Mouse (Mus musculus) lung, adult 18-20 months (tissue): ENCODE measurements at regions not wholly inside any gene's neighbourhood (a gene's known extent, or its start where the extent isn't known, plus 50 kb on each side); places are given as distances from the start of the nearest gene placed in this dataset.

Experiments used
- DNase-seq, 2 experiments: peaks; one replicate each; pipeline ENCODE4 v3.0.0; 2022; ENCODE audit warnings: mixed read lengths in 2 of 2

DNA sequence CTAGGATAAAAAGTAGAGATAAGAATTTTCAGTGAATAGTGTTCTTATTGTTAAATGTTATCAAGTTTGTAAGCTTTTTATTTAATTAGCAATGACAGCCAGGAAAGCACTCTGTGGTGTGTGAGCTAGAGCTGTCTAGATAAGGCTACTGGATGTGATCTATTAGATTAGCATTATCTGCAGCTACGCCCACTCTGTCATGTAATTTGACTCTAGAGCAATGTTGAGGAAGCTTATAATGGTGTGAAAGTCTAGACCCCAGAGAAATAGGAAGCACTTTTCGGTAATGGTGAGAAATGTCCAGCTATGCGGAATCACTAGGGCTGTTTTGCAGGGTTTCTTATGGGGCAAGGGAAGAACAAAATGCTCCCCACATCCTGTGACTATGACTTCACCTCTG lies 410.2 kb downstream of the Gm9195 start:
- DNase-seq, result no peak

DNA sequence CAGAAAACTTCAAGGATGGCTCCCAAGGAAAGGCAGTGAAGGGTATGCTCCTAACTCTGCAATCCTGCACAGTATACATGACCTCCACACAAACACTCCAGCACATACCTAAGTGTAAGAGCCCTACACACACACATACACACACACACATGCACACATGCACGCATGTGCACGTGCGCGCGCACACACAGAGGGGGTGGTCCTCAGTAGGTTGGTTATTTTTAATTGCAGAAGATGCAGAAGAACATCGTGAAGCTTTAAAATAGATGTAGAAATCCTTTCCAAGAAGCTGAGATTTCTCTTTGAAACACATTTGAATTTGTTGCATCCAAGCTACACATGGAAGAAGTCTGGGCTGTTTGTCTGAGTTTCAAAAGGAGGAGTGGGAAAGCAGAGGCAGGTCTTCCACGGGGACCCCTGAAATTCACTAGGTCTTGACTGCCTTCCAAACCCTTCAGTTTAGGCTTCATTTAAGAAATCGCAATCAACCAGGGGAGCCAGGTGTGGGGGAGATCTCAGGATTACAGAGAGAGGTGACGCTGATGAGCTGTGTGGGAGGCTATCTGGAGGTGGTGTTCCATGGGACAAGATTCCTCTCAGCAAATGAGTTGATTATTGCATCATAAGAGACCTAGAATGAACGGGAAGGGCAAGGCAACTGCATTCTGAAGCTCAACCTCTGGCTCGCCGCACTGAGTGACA lies 427.4 kb downstream of the Gm9195 start:
- no peak for DNase-seq

DNA sequence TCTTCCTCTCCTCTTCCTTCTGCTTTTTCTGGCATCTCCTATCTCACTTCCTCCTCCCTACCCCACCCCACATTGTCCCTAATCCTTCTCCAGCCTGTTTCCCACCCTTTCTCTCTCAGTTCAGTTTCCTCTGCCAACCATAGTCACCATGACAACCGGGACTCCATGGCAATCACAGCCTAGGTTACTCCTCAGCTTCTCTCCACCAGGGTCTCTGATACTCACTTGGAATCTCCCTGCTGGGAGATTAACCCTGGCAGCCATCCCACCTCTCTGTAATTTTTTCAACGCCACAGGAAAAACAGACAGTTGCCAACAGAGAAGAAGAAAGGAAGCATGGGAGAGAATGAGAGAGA lies 448.8 kb downstream of the Gm9195 start:
- no peak for DNase-seq

DNA sequence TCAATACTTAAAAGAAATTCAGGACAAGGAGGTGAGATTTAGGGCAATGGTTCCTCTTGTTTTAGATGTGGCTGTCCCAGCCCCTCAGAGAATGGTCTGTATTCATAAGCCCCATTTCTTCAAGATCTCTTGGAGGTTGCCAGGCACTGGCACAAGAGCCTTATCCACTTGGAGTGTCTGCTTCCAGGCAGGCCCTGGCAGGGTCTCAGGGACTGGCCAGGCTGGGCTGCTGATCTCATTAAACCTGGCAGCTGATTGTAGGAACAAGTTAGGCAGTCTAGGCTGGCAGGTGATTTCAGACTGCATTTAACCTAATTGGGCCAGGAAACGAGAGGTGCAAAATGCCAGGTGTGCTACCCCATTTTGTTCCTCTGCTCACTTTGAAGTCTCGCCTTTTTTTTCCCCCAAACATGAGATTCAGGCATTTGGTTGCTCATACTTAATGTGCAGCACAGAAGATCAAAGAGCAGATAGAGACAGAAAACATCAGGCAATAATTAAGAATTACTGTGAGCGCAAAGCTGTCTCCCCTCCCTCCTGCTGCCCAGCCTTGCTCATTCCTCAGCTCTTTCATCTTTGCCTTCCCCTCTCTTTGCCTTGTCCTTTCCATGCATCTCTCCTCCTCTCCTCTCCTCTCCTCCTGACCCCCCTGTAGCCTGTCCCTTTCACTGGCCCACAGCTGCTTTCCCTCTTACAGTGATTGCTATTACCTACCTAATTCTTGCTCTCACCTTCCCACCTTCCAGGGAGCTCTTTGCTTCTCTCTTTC lies 449.3 kb downstream of the Gm9195 start:
- no peak for DNase-seq

DNA sequence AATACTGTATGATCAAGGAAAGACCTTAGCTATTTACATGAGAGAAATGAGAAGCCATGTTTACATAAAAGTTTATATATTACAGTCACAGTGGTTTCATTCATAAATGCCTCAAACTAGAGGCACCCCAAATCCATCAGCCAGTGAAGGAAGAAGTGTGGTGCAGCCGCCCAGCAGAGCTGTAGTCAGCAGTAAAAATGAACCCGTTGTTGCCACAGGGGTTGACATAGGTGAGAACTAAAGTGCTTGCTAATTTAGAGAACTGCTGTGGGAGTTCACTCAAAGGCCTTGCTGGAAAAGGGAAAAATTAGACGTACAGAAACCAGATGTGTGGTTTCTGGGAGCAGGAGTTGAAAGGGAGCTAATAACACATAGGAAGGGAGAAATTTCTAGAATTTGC lies 461.2 kb downstream of the Gm9195 start:
- no peak for DNase-seq

DNA sequence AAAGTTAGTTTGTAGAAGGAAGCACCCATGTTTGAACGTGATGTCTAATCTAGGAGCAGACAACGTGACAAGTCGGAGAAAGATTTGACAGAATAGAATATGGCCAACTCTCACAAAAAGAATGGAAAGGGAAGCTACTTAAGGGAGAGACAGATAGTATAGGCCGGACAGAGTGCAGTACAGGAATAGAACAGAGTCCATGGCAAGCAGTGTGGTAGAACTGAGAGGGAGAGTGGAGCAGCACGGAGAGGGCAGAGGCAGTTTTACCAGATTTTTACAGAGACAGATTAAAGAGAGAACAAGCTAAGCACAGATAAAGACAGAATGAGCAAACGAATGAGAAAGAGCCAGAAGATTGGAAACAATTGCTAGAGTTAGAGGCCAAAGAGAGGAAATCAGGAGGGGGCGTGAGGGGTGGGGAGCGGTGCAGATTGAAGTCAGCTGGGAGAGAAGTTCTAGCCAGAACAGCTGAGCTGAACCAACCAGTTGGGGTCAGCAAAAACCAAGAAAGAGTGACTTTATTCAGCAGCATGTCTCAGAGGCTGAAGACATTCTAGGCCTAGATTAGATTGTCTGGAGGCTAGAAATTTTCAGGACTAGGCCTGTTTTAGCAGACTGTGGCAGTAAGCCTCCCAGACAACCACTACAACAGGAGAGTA lies 464.1 kb downstream of the Gm9195 start:
- DNase-seq, result peak in 1 of 2 experiments; percentile 2

DNA sequence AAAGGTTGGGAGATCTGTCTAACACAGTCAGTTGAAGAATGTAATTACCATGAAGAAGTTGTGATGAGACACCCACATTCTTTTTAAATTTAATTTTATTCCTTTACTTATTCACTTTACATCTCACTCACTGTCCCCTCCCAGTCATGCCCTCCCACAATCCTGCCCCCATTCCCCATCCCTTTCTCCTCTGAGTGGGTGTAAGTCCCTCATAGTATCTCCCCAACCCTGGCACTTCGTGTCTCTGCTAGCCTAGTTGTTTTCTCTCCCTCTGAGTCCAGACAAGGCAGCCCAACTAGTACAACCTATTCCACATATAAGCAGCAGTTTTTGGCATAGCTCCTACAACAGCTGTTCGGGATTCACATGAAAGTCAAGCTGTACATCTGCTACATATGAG lies 487.3 kb downstream of the Gm9195 start:
- DNase-seq, result no peak

DNA sequence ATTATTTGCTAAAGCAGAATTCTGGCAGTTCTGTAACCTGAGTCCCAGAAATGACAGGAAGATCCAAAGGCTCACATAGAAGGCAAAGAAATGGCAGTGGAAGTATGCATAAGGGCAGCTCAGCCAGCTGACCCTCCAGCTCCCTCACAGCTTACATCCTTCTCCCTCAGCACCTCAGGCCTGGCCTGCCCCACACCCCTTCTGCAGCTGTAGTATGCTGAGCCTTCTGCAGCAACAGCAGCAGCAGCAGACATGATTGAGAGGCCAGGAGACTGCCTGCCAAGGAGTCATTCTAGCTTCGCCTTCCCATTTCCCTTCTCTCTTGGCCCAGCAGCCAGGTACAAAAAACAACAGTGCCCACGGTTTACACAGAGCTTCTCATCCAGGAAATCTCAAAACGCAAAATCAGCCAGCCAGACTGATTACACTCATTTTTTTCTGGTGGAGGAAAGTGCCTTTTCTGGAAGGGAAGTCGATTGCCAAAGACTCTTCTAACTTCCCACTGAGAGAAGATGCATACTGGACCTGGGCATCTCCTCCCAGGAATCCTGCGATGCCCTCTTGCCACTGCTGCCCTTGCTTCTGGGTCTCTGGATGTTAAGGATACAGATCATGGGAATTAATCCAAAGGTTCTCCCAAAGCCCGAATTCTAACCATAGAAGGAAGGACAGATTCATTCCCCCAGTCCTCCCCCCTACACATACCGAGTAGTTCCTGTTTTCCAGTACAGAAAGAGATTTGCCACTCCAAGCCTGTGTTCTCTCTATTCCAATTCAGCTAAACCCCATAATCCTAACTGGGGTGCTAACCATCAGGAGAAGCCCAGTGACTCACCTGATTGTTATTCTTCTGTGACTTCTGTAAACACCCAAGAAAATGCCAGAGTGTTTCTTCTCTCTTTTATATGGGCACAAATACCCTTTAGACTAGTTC lies 489.2 kb downstream of the Gm9195 start:
- DNase-seq, result no peak

DNA sequence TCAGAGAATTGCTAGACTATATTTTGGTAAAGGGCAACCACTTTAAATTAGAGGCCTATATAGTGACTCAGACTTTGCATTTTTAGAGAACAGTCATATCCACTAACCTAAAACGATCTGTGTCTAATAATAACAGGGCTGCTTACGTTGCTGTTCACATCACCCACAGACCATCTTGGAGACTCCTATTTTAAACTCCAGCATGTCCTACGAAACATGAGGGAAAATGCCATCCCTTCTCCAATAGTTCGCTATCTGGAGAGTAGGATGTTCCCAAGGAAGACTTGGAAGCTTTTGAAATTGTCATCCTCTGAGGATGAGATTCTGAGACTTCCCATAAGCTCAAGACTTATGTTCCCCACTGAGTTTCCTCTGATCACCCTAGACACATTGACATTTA lies 518.6 kb downstream of the Gm9195 start:
- DNase-seq, result no peak

DNA sequence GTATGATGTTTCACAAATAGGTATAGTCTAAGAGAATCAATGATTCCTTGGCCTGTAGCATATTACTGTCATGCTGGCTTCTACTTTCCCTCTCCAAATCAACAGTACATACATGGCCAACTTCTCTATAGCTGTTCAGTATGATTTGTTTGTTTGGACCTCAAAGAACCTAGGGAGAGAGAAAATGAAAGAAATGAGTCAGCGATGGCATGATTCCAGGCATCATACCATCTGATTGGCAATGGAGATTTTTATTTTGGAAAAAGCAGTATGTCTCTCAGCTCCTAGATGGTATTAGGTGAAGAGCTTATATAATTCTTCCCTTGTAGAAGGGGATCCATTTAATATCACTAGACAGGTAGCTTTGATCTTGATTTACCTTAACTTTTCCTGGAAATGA lies 519.1 kb downstream of the Gm9195 start:
- no peak for DNase-seq

DNA sequence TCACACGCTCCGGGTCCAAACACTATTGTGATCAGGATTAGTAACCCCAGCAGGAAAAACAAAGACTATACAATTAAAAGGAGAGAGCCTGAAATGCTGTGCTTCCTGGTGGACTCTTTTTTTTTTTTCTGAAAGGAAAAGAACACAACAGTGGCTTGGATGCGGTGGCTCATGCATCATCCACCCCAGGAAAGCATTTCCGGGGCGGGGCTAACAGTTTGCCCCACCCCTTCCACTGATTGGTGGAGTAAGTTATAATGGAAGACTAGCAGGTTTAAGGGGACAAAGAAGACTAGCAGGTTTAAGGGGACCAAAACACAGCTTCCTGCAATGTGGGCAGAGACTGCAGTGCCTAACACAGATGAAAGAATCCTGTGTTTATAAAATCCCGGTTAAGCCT lies 524.0 kb downstream of the Gm9195 start:
- DNase-seq, result no peak

DNA sequence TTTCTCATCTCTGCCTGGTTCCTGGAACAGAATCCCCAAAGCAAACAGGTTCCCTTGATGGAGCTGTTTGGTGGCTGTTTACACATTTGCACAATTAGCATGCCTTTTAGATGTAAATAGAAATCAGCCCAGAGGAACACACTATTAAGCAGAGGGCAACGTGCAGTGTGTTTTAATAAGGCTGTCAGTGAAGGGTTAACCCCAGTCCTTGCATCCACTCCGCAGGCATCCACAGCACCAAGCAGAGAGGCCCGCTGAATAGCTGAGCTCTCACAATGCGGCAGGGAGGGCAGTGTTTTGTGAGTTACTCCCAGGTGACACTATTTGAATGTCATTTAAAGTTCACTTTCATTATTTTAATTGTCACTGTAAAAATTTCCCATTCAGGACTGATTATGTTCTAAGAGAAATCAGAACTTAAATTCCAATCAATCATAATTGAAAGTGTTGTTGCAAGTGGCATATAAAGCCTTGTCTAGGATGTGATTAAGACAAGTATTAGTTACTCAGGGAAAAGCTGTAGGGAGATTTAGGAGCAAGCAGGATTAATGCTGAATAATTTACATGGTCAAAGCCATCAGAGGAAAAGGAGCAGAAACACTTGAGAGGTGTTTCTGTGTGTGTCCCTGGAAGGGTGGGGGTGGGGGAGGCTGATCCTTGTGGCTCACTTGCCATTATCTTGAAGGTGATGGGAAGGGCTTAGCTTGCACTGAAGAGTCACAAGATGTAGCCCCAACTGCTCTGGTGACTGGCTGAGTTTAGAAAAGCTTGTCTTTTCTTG lies 528.1 kb downstream of the Gm9195 start:
- DNase-seq, result no peak

DNA sequence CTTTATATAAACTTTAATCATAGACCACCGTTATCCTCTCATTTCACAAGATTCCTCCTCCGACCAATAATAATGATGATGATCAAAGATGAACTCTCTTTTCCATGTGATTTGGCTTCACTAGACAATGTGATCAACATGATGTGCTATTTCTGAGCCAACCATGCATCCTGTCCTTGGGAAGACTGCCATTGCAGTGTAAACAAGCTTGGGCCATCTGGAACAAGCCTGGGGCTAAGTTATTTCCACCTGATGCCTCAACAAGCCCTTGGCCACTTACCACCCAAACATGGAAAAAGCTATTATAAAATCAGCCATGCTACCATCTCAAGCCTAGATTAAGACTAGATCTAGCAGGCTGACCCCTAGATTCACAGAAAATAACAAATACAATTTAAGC lies 542.9 kb downstream of the Gm9195 start:
- DNase-seq, result no peak

DNA sequence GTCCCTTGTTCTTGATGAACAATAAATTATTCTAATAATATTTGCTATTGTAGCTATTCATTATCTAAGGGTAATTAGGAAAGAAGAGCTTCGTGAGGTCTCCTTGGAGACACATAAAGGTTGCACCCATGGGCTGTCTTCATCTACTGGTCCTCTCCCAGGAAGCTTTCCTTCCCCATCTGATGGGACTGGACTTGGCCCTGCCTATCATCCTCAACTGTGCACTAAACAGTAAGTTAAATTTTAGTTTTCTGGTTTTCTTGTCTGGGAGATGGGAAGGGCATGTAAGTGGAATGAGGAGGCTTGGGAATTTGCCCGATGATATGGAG lies 554.5 kb downstream of the Gm9195 start:
- DNase-seq, result no peak

DNA sequence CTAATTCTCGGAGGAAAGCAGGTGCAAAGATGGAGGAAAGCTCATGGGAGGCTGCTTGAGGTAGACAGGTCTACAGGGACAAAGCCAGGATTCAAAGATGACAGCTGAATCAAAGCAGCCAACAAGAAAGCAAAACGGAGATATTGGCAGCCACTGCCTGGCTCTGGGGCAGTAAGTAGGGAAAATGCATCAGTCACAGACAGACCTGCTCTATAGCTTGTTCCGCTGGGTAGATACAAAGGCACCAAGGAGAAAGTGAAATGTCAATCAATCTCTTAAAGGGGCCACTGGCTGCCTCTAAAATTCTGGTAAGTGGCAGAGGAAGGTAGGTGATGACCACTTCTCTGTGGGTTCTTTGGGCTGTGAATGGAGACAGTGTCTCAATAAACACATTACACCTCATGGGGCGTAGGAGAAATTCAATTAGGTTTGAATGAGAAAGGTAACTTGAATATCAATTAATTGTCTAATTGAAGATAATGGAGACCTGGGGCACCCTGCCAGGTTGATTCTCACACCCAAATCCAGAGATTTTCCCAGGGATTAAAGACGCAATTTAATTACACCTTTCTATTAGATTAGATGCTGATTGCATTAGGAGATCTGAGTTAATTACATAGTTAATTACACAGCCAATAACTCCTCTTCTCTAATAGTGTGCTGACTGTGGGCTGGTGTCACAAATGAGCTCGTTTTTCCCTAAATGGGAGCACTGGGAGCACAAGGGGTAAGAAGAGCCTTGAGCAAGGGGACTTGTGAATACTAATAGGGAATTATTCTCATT lies 555.1 kb downstream of the Gm9195 start:
- no peak for DNase-seq

DNA sequence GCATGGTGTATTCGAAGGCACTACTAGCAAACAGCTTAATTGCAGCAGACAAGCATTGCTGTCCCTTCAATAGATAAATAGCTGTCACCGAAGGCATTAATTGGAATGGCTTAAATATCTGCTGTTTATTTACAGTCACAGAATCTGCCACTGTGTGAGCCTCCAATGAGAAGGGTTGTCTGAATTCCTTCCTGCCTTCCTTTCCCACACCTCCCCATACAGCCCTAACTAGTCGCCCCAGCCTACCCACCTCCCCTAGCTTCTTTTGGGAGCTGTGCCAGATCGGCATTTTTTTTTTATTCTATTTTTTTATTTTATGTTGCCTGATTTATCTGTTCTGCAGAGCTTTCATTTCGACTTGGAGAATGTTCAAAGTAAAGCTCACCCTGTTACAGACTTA lies 575.7 kb downstream of the Gm9195 start:
- no peak for DNase-seq

DNA sequence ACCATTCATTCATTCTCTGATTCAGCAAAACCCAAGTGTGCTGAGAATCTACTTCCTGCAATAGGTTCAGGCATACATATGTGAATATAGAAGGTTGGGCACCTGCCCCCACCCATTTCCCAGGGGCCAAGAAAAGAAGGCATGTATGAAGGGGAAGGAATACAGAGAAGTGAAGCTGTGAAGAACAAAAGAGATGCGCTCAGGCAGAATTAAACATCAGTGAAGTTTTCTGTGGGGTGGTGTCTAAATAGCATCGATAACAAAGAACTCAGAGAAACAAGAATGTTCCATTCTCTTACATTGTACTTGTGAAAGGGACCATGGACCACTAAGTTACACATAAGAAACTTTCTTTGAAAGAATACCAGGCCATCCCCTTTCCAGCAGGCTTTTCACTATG lies 580.7 kb downstream of the Gm9195 start:
- no peak for DNase-seq

DNA sequence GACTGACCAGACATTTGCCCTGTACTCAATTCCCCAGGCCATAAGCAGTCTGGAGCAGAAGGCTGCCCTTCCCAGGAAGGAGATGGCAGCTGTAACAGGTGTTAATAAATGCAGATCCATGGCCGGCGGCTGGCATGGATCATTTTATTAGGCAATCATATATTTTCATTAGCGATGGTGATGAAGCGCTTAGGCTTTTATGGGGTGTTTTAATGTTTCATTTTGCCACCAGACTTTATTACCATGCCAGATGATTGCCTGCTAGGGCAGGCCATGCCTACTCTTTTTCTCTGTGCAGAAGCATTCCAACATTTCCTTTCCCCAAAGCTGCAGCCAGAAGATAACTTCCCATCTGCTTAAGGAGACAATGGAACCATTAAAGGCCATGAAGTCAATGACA lies 596.2 kb downstream of the Gm9195 start:
- DNase-seq, result no peak

DNA sequence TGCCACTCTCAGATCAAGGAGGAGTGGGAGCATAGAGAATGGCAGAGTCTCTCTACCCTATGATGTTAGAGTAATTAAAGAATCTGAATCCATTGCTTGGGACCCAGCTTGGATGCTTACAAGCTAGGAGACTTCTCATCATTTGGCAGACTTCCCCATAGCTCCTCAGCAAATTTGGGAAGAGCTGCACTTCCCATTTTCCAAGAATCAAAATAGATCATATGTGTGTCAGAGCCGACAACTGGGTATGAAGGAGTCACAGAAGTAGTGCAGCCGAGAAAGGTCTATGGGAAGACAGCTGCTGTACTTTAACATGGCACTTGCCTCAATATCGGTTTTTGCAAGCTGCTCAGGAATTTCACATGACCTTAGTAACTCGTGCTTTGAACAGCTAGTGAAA lies 596.8 kb downstream of the Gm9195 start:
- DNase-seq, result no peak

DNA sequence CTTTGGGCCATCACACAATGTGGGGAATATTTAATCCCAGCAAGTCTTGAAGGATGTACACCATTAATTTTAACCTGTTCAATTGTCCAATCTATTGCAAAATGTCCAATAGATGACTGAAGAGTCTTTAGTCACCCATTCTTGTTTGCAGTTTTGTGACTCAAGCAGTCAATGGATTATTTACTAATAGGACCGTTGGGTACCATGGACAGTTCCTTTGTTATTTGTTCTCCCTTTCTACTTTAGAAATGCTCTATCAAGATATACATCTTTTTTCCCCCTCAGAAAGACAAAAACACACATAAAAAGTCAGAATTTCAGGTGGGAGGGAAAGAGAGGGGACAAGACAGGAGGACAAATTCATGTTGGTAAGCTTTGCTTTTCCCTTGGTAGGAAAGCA lies 598.3 kb downstream of the Gm9195 start:
- DNase-seq, result no peak

DNA sequence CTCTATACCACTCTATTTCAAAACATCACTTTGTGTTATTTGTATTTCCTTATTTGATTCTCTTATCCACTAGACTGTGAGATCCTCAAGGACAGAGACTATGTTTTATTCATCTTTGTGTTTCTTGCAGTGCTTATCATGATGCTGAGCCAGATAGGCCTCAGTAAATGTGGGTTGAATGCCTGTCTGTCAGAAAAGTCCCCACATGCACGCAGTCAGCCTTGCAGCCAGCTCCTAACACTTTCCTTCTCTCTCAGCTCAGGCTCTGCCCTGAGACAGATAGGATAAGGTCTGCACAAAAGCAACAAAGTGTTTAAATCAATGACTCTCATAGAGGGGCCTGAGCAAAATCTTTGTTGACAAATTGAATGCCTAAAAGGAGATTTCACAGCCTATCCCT lies 600.0 kb downstream of the Gm9195 start:
- no peak for DNase-seq

DNA sequence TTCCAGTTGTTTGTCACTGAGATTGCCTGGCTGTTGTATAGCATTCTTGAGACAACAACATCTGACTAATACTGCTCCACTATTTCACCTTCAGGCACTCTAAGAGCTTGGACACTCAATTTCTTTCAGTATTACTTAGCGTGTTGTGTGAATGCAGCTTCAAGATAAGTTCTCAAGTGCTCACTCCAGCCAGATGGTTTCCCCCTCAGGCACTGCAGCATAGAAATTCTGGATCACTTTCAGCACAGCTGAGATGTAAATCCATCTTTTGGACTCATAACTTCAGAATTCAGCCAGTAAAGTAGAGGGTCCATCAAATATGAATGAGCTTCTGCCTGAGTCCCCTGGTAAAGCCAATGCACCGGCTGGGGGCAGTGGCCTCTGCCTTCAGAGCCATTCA lies 608.8 kb downstream of the Gm9195 start:
- DNase-seq, result no peak
